Mouse (Mus musculus) spleen, adult 2 months (tissue): ENCODE measurements around the gene Il21r. TPM values are rescaled to one million over a fixed set of nuclear protein-coding genes. Genes with fewer than 3 reads are reported as not detected.

Experiments
- DNase-seq, 2 experiments: peaks; one replicate each; pipeline versions ENCODE4 v3.0.0 to v3.0.0-alpha.2; 2012 to 2021; ENCODE audit warnings: low spot score in 2 of 2, low read depth in 1 of 2
- H3K27ac ChIP-seq: fragments of 200-500 bp; 2 replicates; pipeline ENCODE4 v1.5.1; 2012; ENCODE audit warnings: low read length, inconsistent platforms; ENCODE audit not compliant: insufficient read depth
- H3K27me3 ChIP-seq: fragments of 200-500 bp; 2 replicates; pipeline ENCODE4 v1.6.1; 2012; ENCODE audit warnings: mild to moderate bottlenecking, moderate library complexity, low read length, inconsistent platforms; ENCODE audit not compliant: control insufficient read depth, insufficient read depth
- H3K36me3 ChIP-seq: fragments of 200-500 bp; 2 replicates; pipeline ENCODE4 v1.6.1; 2012; ENCODE audit warnings: mild to moderate bottlenecking, low read length, inconsistent platforms; ENCODE audit not compliant: control insufficient read depth, insufficient read depth
- H3K4me1 ChIP-seq: fragments of 200-500 bp; 2 replicates; pipeline ENCODE4 v1.6.1; 2011; ENCODE audit warnings: inconsistent platforms; ENCODE audit not compliant: control insufficient read depth, insufficient read depth, insufficient read length
- H3K4me3 ChIP-seq: fragments of 200-500 bp; 2 replicates; pipeline ENCODE4 v1.5.1; 2011; ENCODE audit warnings: mild to moderate bottlenecking, inconsistent platforms; ENCODE audit not compliant: insufficient read depth, insufficient read length; ENCODE audit errors: extremely low read depth
- CTCF ChIP-seq: fragments of 200-500 bp; IDR thresholded peaks from 2 replicates; pipeline ENCODE4 v1.5.1; 2011; ENCODE audit warnings: mild to moderate bottlenecking, inconsistent platforms; ENCODE audit not compliant: insufficient read depth, insufficient read length, insufficient replicate concordance; ENCODE audit errors: extremely low read depth
- POLR2A ChIP-seq: fragments of 200-500 bp; IDR thresholded peaks from 2 replicates; pipeline ENCODE4 v1.6.1; 2011; ENCODE audit warnings: low read depth, low read length, inconsistent platforms
- WGBS: fragments of 180-500 bp; shearing (Covaris S2); methylation state at CpG from one replicate; pipeline ENCODE4 v1.1.7; 2018; 5-methylcytosine and 5-hydroxymethylcytosine counted together
- polyA plus RNA-seq: library from polyadenylated mRNA; depleted of rRNA; stranded (reverse); fragments of >200 nt; gene quantifications from 2 replicates; pipeline ENCODE4 v1.2.3, GENCODE M21; 2012

The Il21r gene
- polyA plus RNA-seq, 1 experiment, result 138 TPM

GRCm38 (mm10) chr7:125605725-125606139 is 2.5 kb downstream of the Il21r start:
- peaks cover 23% of the 10 kb centered on the region; the same call in 1 of the 2 replicates for H3K4me1 ChIP-seq
- WGBS, result 19% methylated on average over 4 of the region's 4 CpGs
- no peaks in the 10 kb centered on the region for H3K27me3 ChIP-seq
- H3K27ac ChIP-seq, result peak overlapping the region; percentile 97
- peak in 1 of 2 experiments; percentile 89 for DNase-seq
- TF ChIP-seq CTCF, result no peak
- TF ChIP-seq POLR2A, result peak; percentile 31; the same call in 1 of the 2 replicates
- H3K36me3 ChIP-seq, result peaks cover 11% of the 10 kb centered on the region
- peak overlapping the region; percentile 75 for H3K4me3 ChIP-seq

GRCm38 (mm10) chr7:125606265-125607164 is 3.3 kb downstream of the Il21r start:
- H3K27ac ChIP-seq, result peak overlapping the region; percentile 97
- H3K4me1 ChIP-seq, result peaks cover 15% of the 10 kb centered on the region; the same call in 1 of the 2 replicates
- peaks cover 14% of the 10 kb centered on the region for H3K36me3 ChIP-seq
- 32% methylated on average over 2 of the region's 2 CpGs for WGBS
- no peaks in the 10 kb centered on the region for H3K27me3 ChIP-seq
- DNase-seq, result no peak
- TF ChIP-seq CTCF, result no peak
- TF ChIP-seq POLR2A, result no peak
- peak overlapping the region; percentile 75 for H3K4me3 ChIP-seq

- peak overlapping the region; percentile 75 for H3K4me3 ChIP-seq
- H3K4me1 ChIP-seq, result peaks cover 8% of the 10 kb centered on the region; the same call in 1 of the 2 replicates
- H3K27ac ChIP-seq, result peak overlapping the region; percentile 97
- peaks cover 14% of the 10 kb centered on the region for H3K36me3 ChIP-seq
- no peaks in the 10 kb centered on the region for H3K27me3 ChIP-seq
- TF ChIP-seq CTCF, result no peak
- TF ChIP-seq POLR2A, result no peak
- DNase-seq, result peak; percentile 65 to 67
- 8% methylated on average over 6 of the region's 6 CpGs for WGBS
Observed at GRCm38 (mm10) chr7:125607384-125608182, 4.4 kb downstream of the Il21r start.

GRCm38 (mm10) chr7:125608183-125608688 is 5.0 kb downstream of the Il21r start:
- Histone ChIP-seq H3K36me3 (peaks cover 14% of the 10 kb centered on the region), H3K4me3 (peak overlapping the region; percentile 11; the same call in 1 of the 2 replicates), H3K27ac (peak overlapping the region; percentile 97), H3K27me3 (no peaks in the 10 kb centered on the region), H3K4me1 (peaks cover 4% of the 10 kb centered on the region; the same call in 1 of the 2 replicates)
- WGBS, result 43% methylated on average over 4 of the region's 4 CpGs
- TF ChIP-seq CTCF (no peak), POLR2A (no peak)
- DNase-seq, result no peak

- no peak overlapping the region for H3K4me3 ChIP-seq
- DNase-seq, result no peak
- WGBS, result 53% methylated on average over 5 of the region's 5 CpGs
- H3K27me3 ChIP-seq, result no peaks in the 10 kb centered on the region
- peaks cover 23% of the 10 kb centered on the region for H3K36me3 ChIP-seq
- H3K4me1 ChIP-seq, result peaks cover 7% of the 10 kb centered on the region; the same call in 1 of the 2 replicates
- no peak for TF ChIP-seq POLR2A
- TF ChIP-seq CTCF, result no peak
- 0 out of 2 replicates have a peak overlapping the region, but pooled peaks have one; percentile 45 for H3K27ac ChIP-seq
Observed at GRCm38 (mm10) chr7:125613579-125613978, 10.3 kb downstream of the Il21r start.

- no peak overlapping the region for H3K4me3 ChIP-seq
- whole genome bisulfite sequencing, result 88% methylated on average over 7 of the region's 7 CpGs
- TF ChIP-seq POLR2A, result no peak
- TF ChIP-seq CTCF, result no peak
Observed at GRCm38 (mm10) chr7:125615453-125615852, 12.2 kb downstream of the Il21r start.

GRCm38 (mm10) chr7:125618016-125618415 is 14.8 kb downstream of the Il21r start:
- Histone ChIP-seq H3K27ac (no peak overlapping the region), H3K4me3 (no peak overlapping the region), H3K4me1 (peaks cover 26% of the 10 kb centered on the region; the same call in 1 of the 2 replicates), H3K36me3 (peaks cover 27% of the 10 kb centered on the region), H3K27me3 (no peaks in the 10 kb centered on the region)
- WGBS, result 46% methylated on average over 7 of the region's 7 CpGs
- no peak for DNase-seq
- TF ChIP-seq POLR2A (no peak), CTCF (no peak)

More at GRCm38 (mm10) chr7:125615453-125615852, 12.2 kb downstream of the Il21r start:
- no peak overlapping the region for H3K27ac ChIP-seq
- peaks cover 8% of the 10 kb centered on the region; the same call in 1 of the 2 replicates for H3K4me1 ChIP-seq
- peaks cover 25% of the 10 kb centered on the region for H3K36me3 ChIP-seq
- no peak for DNase-seq
- no peaks in the 10 kb centered on the region for H3K27me3 ChIP-seq
